Mouse (Mus musculus) kidney, adult 18-20 months (tissue): ENCODE measurements around the gene Lhfpl2.

Source experiments
- DNase-seq: peaks from one replicate; pipeline ENCODE4 v3.0.0; 2021

Gene Lhfpl2

GRCm38 (mm10) chr13:94099087-94099486 lies 41.5 kb downstream of the Lhfpl2 start:
- no peak for DNase-seq

- DNase-seq = no peak
These were observed 42.8 kb downstream of the Lhfpl2 start for GRCm38 (mm10) chr13:94100361-94100760.

- DNase-seq = no peak
These were observed 43.5 kb downstream of the Lhfpl2 start for GRCm38 (mm10) chr13:94101020-94101571.

GRCm38 (mm10) chr13:94104866-94105475 lies 47.4 kb downstream of the Lhfpl2 start:
- DNase-seq = no peak

GRCm38 (mm10) chr13:94106431-94106830 lies 48.8 kb downstream of the Lhfpl2 start:
- no peak for DNase-seq

GRCm38 (mm10) chr13:94106983-94107382 lies 49.4 kb downstream of the Lhfpl2 start:
- DNase-seq = no peak

GRCm38 (mm10) chr13:94110556-94110955 lies 53.0 kb downstream of the Lhfpl2 start:
- no peak for DNase-seq

GRCm38 (mm10) chr13:94115476-94115875 lies 57.9 kb downstream of the Lhfpl2 start:
- peak; percentile 73 for DNase-seq

GRCm38 (mm10) chr13:94116705-94117410 lies 59.3 kb downstream of the Lhfpl2 start:
- DNase-seq = no peak

GRCm38 (mm10) chr13:94117522-94117921 lies 59.9 kb downstream of the Lhfpl2 start:
- DNase-seq = no peak

GRCm38 (mm10) chr13:94118091-94118490 lies 60.5 kb downstream of the Lhfpl2 start:
- DNase-seq = no peak

- DNase-seq = no peak
These were observed 61.7 kb downstream of the Lhfpl2 start for GRCm38 (mm10) chr13:94119309-94119708.

- no peak for DNase-seq
These were observed 65.4 kb downstream of the Lhfpl2 start for GRCm38 (mm10) chr13:94122703-94123592.

GRCm38 (mm10) chr13:94130394-94130793 lies 72.8 kb downstream of the Lhfpl2 start:
- DNase-seq = no peak

GRCm38 (mm10) chr13:94131135-94131534 lies 73.5 kb downstream of the Lhfpl2 start:
- DNase-seq = no peak

GRCm38 (mm10) chr13:94132187-94132995 lies 74.8 kb downstream of the Lhfpl2 start:
- DNase-seq = no peak

- no peak for DNase-seq
These were observed 77.0 kb downstream of the Lhfpl2 start for GRCm38 (mm10) chr13:94134646-94135045.

GRCm38 (mm10) chr13:94135180-94135579 lies 77.6 kb downstream of the Lhfpl2 start:
- DNase-seq = no peak

- DNase-seq = no peak
These were observed 82.3 kb downstream of the Lhfpl2 start for GRCm38 (mm10) chr13:94139713-94140445.

GRCm38 (mm10) chr13:94140446-94140845 lies 82.8 kb downstream of the Lhfpl2 start:
- peak; percentile 33 for DNase-seq

GRCm38 (mm10) chr13:94143063-94143652 lies 85.6 kb downstream of the Lhfpl2 start:
- DNase-seq = no peak
